Mouse (Mus musculus) thymus, postnatal 10 days (tissue): ENCODE measurements around the gene Cyp27a1.

ENCODE experiments used
- DNase-seq, 2 experiments: peaks; one replicate each; pipeline ENCODE4 v3.0.0; 2021; ENCODE audit warnings: low spot score in 2 of 2

Cyp27a1 gene

GRCm38 (mm10) chr1:74713099-74713858 is at the start of gene Cyp27a1:
Cyp27a1 (plus strand) TSS chr1:74713574.
- no peak for DNase-seq

- no peak for DNase-seq
These were observed 48.2 kb upstream of the Cyp27a1 start for GRCm38 (mm10) chr1:74665153-74665552.

- no peak for DNase-seq
These were observed 45.0 kb upstream of the Cyp27a1 start for GRCm38 (mm10) chr1:74668371-74668770.

GRCm38 (mm10) chr1:74672731-74673130 is 40.6 kb upstream of the Cyp27a1 start:
- DNase-seq = no peak

GRCm38 (mm10) chr1:74676863-74677262 is 36.5 kb upstream of the Cyp27a1 start:
- DNase-seq = no peak

GRCm38 (mm10) chr1:74677843-74678242 is 35.5 kb upstream of the Cyp27a1 start:
- DNase-seq = no peak

- no peak for DNase-seq
These were observed 26.2 kb upstream of the Cyp27a1 start for GRCm38 (mm10) chr1:74687131-74687530.

GRCm38 (mm10) chr1:74693891-74694583 is 19.3 kb upstream of the Cyp27a1 start:
- DNase-seq = no peak

- DNase-seq = no peak
These were observed 17.5 kb upstream of the Cyp27a1 start for GRCm38 (mm10) chr1:74695836-74696235.

GRCm38 (mm10) chr1:74697416-74697815 is 16.0 kb upstream of the Cyp27a1 start:
- no peak for DNase-seq

GRCm38 (mm10) chr1:74698353-74698752 is 15.0 kb upstream of the Cyp27a1 start:
- no peak for DNase-seq

- DNase-seq = no peak
These were observed 14.6 kb upstream of the Cyp27a1 start for GRCm38 (mm10) chr1:74698791-74699190.

- DNase-seq = no peak
These were observed 11.2 kb upstream of the Cyp27a1 start for GRCm38 (mm10) chr1:74702142-74702553.

GRCm38 (mm10) chr1:74704156-74704555 is 9.2 kb upstream of the Cyp27a1 start:
- no peak for DNase-seq

- DNase-seq = no peak
These were observed 8.4 kb upstream of the Cyp27a1 start for GRCm38 (mm10) chr1:74705016-74705415.

GRCm38 (mm10) chr1:74709566-74709965 is 3.8 kb upstream of the Cyp27a1 start:
- no peak for DNase-seq

- no peak for DNase-seq
These were observed 1.3 kb upstream of the Cyp27a1 start for GRCm38 (mm10) chr1:74712046-74712445.

- DNase-seq = no peak
These were observed 794 bp upstream of the Cyp27a1 start for GRCm38 (mm10) chr1:74712461-74713098.

GRCm38 (mm10) chr1:74713859-74714730 is 721 bp downstream of the Cyp27a1 start:
- no peak for DNase-seq

GRCm38 (mm10) chr1:74714967-74715366 is 1.6 kb downstream of the Cyp27a1 start:
- no peak for DNase-seq

GRCm38 (mm10) chr1:74715468-74715867 is 2.1 kb downstream of the Cyp27a1 start:
- DNase-seq = no peak

- no peak for DNase-seq
These were observed 2.5 kb downstream of the Cyp27a1 start for GRCm38 (mm10) chr1:74715886-74716285.
